Mouse (Mus musculus) forebrain, embryonic 16.5 days (tissue): ENCODE measurements around the gene Dnm3. TPM values are rescaled to one million over a fixed set of nuclear protein-coding genes. Genes with fewer than 3 reads are reported as not detected.

Experiments used
- ATAC-seq: fragments of 200-750 bp; cut with Nextera tagmentation; 2 replicates; pipeline ENCODE4 v1.8.0; 2017; ENCODE audit warnings: mild to moderate bottlenecking, moderate library complexity
- H3K27ac ChIP-seq: fragments of 300-500 bp; sonication (generic); 2 replicates; pipeline ENCODE4 v1.5.1; 2014; ENCODE audit warnings: low read length, control low read depth
- H3K27me3 ChIP-seq: fragments of 300-500 bp; sonication (generic); replicated peaks from 2 replicates; pipeline ENCODE4 v1.6.1; 2014; ENCODE audit warnings: low read length; ENCODE audit not compliant: control insufficient read depth, insufficient read depth
- H3K36me3 ChIP-seq: fragments of 300-500 bp; sonication (generic); 2 replicates; pipeline ENCODE4 v1.6.1; 2014; ENCODE audit not compliant: control insufficient read depth, insufficient read depth
- H3K4me1 ChIP-seq: fragments of 300-500 bp; sonication (generic); replicated peaks from 2 replicates; pipeline ENCODE4 v1.6.1; 2014; ENCODE audit warnings: low read length; ENCODE audit not compliant: control insufficient read depth, insufficient read depth
- H3K4me2 ChIP-seq: fragments of 300-500 bp; sonication (generic); 2 replicates; pipeline ENCODE4 v1.6.1; 2014; ENCODE audit warnings: mild to moderate bottlenecking, low read length, control low read depth
- H3K4me3 ChIP-seq: fragments of 300-500 bp; sonication (generic); replicated peaks from 2 replicates; pipeline ENCODE4 v1.5.1; 2014; ENCODE audit warnings: mild to moderate bottlenecking, low read length, control low read depth
- H3K9ac ChIP-seq: fragments of 300-500 bp; sonication (generic); replicated peaks from 2 replicates; pipeline ENCODE4 v1.6.1; 2014; ENCODE audit warnings: low read depth, low read length, control low read depth
- H3K9me3 ChIP-seq: fragments of 300-500 bp; sonication (generic); 2 replicates; pipeline ENCODE4 v1.6.1; 2016; ENCODE audit warnings: low read length; ENCODE audit not compliant: control insufficient read depth
- WGBS: fragments of 180-500 bp; shearing (Covaris S2); extraction: QIAGEN DNeasy Blood & Tissue Kit; methylation state at CpG from one replicate; pipeline ENCODE4 v1.1.7; 2014; 5-methylcytosine and 5-hydroxymethylcytosine counted together
- polyA plus RNA-seq: library from polyadenylated mRNA; unstranded; fragments of >200 nt; fragmentation: Nextera tagmentation; extraction: Ambion mirVana; gene quantifications from 2 replicates; pipeline ENCODE4 v1.2.1, GENCODE M21; 2015

Gene Dnm3
- polyA plus RNA-seq, 1 experiment from 2014 or later, result 41.8 TPM

- H3K4me2 ChIP-seq, result no peak overlapping the region
- WGBS, result 69% methylated on average over 6 of the region's 6 CpGs
- H3K4me1 ChIP-seq, result no peaks in the 10 kb centered on the region
- H3K4me3 ChIP-seq, result no peak overlapping the region
- no peak for ATAC-seq
- no peaks in the 10 kb centered on the region for H3K27me3 ChIP-seq
- no peak overlapping the region for H3K27ac ChIP-seq
- H3K9ac ChIP-seq, result no peak overlapping the region
- H3K36me3 ChIP-seq, result no peaks in the 10 kb centered on the region
- H3K9me3 ChIP-seq, result no peaks in the 10 kb centered on the region
Measured at GRCm38 (mm10) chr1:161983451-161983850, 494.4 kb downstream of the Dnm3 start.

DNA sequence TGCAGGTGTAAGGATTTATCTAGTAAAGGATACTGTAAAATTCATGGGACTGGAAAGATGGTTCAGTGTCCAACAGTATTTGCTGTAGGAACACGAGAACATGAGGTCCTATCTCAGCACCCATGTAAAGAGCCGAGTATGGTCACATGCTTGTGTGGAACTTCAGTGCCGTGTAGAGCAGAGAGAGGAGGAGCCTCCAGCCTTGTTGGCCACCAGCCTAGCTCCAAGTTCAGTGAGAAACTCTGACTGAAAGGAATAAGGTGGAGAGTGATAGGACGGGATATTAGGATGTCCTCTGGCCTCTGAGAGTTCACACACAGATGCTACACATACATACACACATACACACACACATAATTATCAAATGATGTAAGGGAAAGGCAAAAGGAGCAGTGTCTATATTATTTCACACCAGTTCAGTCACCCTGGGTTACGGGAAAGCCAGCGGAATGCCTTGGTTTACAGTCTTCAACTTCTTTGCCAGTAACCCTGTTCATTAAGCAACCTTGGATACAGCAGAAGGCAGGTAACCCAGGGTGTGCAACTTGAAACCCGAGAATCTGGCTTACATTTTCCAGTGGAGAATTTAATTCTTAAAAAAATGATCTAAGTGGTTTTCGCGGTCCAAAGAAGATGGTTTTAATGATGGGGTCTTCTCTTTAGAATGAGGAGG lies 497.1 kb downstream of the Dnm3 start:
- no peak for ATAC-seq
- H3K36me3 ChIP-seq, result no peaks in the 10 kb centered on the region
- H3K4me3 ChIP-seq, result no peak overlapping the region
- H3K27me3 ChIP-seq, result no peaks in the 10 kb centered on the region
- H3K9me3 ChIP-seq, result no peaks in the 10 kb centered on the region
- H3K9ac ChIP-seq, result no peak overlapping the region
- WGBS, result 87% methylated on average over 9 of the region's 9 CpGs
- no peak overlapping the region for H3K27ac ChIP-seq
- H3K4me1 ChIP-seq, result peaks cover 6% of the 10 kb centered on the region; the same call in 1 of the 2 replicates
- H3K4me2 ChIP-seq, result no peak overlapping the region

DNA sequence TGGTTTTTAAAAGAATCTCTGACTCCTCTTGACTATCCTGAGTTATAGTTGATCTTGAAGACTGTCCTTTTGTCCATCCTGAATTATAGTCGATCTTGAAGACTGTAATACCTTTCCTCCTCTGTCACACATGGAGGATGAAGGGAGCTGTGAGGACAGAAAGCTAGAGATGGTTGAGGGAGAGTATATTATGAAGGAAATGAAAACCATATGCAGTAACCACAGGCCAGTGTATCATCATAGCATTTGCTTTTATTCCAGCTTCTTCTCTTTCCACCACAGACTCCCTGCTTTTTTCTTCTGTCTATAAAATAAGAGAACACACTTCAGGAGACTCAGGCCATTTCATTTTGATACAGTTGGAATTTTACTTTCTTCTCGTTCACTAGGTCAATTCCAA lies 497.8 kb downstream of the Dnm3 start:
- H3K9me3 ChIP-seq, result no peaks in the 10 kb centered on the region
- H3K9ac ChIP-seq, result no peak overlapping the region
- no peaks in the 10 kb centered on the region for H3K36me3 ChIP-seq
- H3K4me2 ChIP-seq, result no peak overlapping the region
- no peak for ATAC-seq
- no peak overlapping the region for H3K4me3 ChIP-seq
- H3K27ac ChIP-seq, result no peak overlapping the region
- H3K4me1 ChIP-seq, result peaks cover 6% of the 10 kb centered on the region; the same call in 1 of the 2 replicates
- H3K27me3 ChIP-seq, result no peaks in the 10 kb centered on the region
- 81% methylated on average over 2 of the region's 2 CpGs for WGBS

DNA sequence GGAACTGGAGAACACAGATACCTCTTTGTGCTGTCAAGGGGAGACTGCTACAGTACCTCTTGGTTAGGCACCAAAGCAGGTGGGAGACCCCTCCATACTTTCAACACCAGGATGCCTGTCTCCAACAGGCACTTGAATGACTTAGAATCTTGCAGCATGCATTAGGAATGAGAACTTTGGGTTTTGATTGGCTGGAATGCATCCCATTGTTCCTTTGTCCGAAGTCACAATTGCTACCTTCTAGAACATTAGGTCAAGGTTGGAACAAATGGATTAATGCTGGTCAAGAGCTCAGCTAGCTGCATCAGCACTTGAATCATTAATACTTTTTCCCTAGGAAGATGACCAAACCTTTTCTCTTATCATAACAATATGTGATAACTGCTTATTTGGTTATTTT lies 498.3 kb downstream of the Dnm3 start, which contains the start of gene 4930558K02Rik:
TSS of gene 4930558K02Rik (minus strand) at position 101 of the 400 bp plus-strand sequence.
- no peak for ATAC-seq
- no peaks in the 10 kb centered on the region for H3K9me3 ChIP-seq
- no peak within 1 kb of the TSS for H3K4me2 ChIP-seq
- no peaks in the 10 kb centered on the region for H3K36me3 ChIP-seq
- H3K27me3 ChIP-seq, result no peaks in the 10 kb centered on the region
- H3K4me3 ChIP-seq, result no peak within 1 kb of the TSS
- H3K4me1 ChIP-seq, result peaks cover 6% of the 10 kb centered on the region; the same call in 1 of the 2 replicates
- 84% methylated on average over 1 of the region's 1 CpGs for WGBS
- no peak within 1 kb of the TSS for H3K27ac ChIP-seq
- H3K9ac ChIP-seq, result no peak within 1 kb of the TSS

DNA sequence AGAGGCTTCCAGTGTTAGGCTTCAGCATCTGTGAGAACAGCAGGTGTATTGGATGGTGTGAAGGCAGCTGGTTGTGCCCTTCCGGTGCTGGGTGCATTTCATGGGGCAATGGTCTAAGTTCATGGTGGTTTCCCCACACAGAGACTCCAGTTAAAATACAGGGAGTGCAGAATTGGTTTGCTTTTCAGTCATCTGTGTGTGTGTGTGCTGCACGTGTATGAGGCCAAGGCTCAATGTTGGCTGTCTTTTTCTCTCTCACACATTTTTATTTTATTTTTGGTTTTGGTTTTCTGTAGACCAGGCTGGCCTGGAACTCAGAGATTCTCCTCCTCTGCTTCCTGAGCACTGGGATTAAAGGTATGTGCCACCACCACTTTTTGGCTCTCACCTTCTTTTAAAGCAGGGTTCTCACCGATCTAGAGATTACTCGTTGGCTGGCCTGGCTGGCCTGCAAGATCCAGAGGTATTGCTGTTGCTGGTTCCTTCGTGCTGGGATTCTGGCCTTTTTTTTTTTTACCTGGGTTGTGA lies 499.6 kb downstream of the Dnm3 start:
- no peak for ATAC-seq
- peaks cover 6% of the 10 kb centered on the region; the same call in 1 of the 2 replicates for H3K4me1 ChIP-seq
- no peaks in the 10 kb centered on the region for H3K9me3 ChIP-seq
- WGBS, result 85% methylated on average over 5 of the region's 5 CpGs
- no peak overlapping the region for H3K27ac ChIP-seq
- no peak overlapping the region for H3K4me3 ChIP-seq
- no peak overlapping the region for H3K9ac ChIP-seq
- no peaks in the 10 kb centered on the region for H3K27me3 ChIP-seq
- no peaks in the 10 kb centered on the region for H3K36me3 ChIP-seq
- no peak overlapping the region for H3K4me2 ChIP-seq

DNA sequence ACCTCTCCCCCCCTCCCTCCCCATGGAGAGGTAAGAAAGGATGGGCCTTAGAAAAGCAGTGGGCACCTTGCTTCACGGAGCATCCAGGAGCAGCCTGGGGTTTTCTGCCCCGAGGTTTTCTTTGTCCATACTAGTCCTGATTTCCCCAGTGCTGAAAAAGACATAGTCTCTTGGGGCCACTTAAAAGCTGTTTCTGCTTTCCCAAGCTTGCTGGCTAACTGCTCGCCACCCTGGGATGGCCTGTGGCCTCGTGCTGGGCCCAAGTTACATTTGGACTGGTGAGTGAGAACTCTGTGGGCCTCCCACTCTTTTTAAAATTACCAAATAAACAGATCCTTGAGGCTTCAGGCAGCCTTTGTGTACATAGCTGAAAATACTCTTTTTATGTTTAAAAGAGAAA lies 500.5 kb downstream of the Dnm3 start:
- peaks cover 6% of the 10 kb centered on the region; the same call in 1 of the 2 replicates for H3K4me1 ChIP-seq
- H3K4me3 ChIP-seq, result no peak overlapping the region
- H3K36me3 ChIP-seq, result no peaks in the 10 kb centered on the region
- no peaks in the 10 kb centered on the region for H3K9me3 ChIP-seq
- no peak overlapping the region for H3K9ac ChIP-seq
- no peak for ATAC-seq
- no peaks in the 10 kb centered on the region for H3K27me3 ChIP-seq
- 78% methylated on average over 4 of the region's 4 CpGs for WGBS
- H3K27ac ChIP-seq, result no peak overlapping the region
- no peak overlapping the region for H3K4me2 ChIP-seq

DNA sequence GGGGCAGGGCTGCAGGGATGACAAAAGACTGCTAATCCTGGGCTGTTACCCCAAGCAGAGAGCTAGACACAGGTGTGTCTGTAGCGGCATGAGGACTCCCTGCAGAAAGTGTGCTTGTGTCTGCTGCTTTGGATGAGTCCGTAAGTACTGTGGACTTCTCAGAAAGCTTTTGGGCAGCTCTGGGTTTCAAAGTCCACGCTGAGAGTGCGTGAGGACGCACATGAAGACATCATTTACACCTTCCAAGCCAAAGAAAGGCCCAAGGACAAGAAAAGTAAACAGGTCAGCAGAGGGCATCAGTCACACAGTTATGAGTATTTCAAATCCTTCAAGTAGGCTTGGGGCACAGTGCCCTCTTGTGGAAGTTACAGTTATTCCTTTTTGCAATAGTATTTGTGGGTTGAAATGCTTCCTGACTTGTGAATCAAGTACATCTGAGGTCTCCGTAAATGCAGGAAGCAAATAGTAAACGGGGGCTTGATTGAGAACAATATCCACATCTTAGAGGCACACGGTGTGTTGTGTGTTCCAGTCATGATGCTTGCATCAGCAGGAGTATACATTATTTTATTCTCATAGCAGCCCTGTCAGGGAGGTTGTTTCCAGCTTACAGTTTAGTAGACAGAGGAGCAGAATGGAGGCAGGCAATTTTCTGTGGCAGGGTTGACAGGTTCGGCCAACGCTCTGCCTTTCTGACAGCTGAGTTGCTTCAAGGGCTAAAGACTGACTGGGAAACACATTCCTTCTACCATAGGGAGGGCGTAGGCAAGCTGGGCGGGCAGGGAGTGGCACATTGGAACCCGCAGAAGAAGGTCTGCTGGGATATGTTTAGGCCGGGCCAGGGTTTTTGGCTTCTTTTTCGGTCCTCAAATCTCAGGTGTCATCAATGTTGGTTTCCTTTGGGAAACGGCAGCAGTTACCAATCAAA lies 501.3 kb downstream of the Dnm3 start:
- no peaks in the 10 kb centered on the region for H3K9me3 ChIP-seq
- H3K4me1 ChIP-seq, result peaks cover 6% of the 10 kb centered on the region; the same call in 1 of the 2 replicates
- 48% methylated on average over 16 of the region's 16 CpGs for WGBS
- H3K9ac ChIP-seq, result no peak overlapping the region
- no peaks in the 10 kb centered on the region for H3K36me3 ChIP-seq
- no peak overlapping the region for H3K4me3 ChIP-seq
- ATAC-seq, result peak; percentile 68
- H3K4me2 ChIP-seq, result no peak overlapping the region
- H3K27ac ChIP-seq, result no peak overlapping the region
- no peaks in the 10 kb centered on the region for H3K27me3 ChIP-seq

DNA sequence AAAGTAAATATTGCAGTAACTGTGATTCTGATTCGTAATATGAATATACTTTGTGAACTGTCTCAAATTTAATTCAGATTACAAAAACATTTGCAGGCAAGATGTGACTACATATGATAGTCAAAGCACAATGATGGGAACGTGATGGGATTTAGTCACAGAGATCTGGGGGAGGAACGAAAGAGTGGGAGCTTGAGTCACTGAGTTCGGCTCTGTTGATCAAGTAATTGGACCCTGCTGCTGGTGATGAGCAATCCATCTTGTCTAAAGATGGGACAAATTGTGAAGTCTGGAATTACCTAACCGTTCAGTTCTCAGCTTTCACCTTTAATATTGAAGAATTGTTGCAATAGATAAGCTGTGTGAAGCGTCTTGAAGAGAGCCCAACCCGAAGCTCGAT lies 505.6 kb downstream of the Dnm3 start:
- no peaks in the 10 kb centered on the region for H3K9me3 ChIP-seq
- WGBS, result 94% methylated on average over 8 of the region's 8 CpGs

GRCm38 (mm10) chr1:161970874-161971273 lies 507.0 kb downstream of the Dnm3 start:
- 99% methylated on average over 9 of the region's 9 CpGs for whole genome bisulfite sequencing
- ATAC-seq, result no peak
- H3K9me3 ChIP-seq, result no peaks in the 10 kb centered on the region

More for the DNA sequence above, 505.6 kb downstream of the Dnm3 start:
- Histone ChIP-seq H3K9ac (no peak overlapping the region), H3K4me3 (no peak overlapping the region), H3K36me3 (no peaks in the 10 kb centered on the region), H3K4me1 (peaks cover 17% of the 10 kb centered on the region), H3K27me3 (no peaks in the 10 kb centered on the region), H3K4me2 (no peak overlapping the region), H3K27ac (no peak overlapping the region)
- ATAC-seq, result no peak

More at GRCm38 (mm10) chr1:161970874-161971273, 507.0 kb downstream of the Dnm3 start:
- no peak overlapping the region for H3K4me2 ChIP-seq
- H3K4me1 ChIP-seq, result peaks cover 12% of the 10 kb centered on the region
- no peaks in the 10 kb centered on the region for H3K36me3 ChIP-seq
- no peak overlapping the region for H3K4me3 ChIP-seq
- H3K27me3 ChIP-seq, result no peaks in the 10 kb centered on the region
- H3K27ac ChIP-seq, result no peak overlapping the region
- no peak overlapping the region for H3K9ac ChIP-seq
